Mouse (Mus musculus) intestine, embryonic 14.5 days (tissue): ENCODE measurements around the gene Glod5. TPM values are rescaled to one million over a fixed set of nuclear protein-coding genes. Genes with fewer than 3 reads are reported as not detected.

Experiments used
- ATAC-seq: fragments of 200-750 bp; cut with Nextera tagmentation; replicated peaks from 2 replicates; pipeline ENCODE4 v1.8.0; 2017; ENCODE audit warnings: low read depth, moderate number of reproducible peaks, moderate TSS enrichment, moderate library complexity; ENCODE audit not compliant: low FRiP score, low TSS enrichment
- DNase-seq: peaks from one replicate; pipeline ENCODE4 v3.0.0-alpha.2; 2018; ENCODE audit warnings: low spot score
- H3K27ac ChIP-seq: fragments of 300-500 bp; sonication (generic); 2 replicates; pipeline ENCODE4 v1.5.1; 2014; ENCODE audit warnings: low read depth, mild to moderate bottlenecking, control low read depth
- H3K27me3 ChIP-seq: fragments of 300-500 bp; sonication (generic); replicated peaks from 2 replicates; pipeline ENCODE4 v1.6.1; 2014; ENCODE audit warnings: low read length, control low read depth; ENCODE audit not compliant: control insufficient read depth, insufficient read depth
- H3K36me3 ChIP-seq: fragments of 300-500 bp; sonication (generic); 2 replicates; pipeline ENCODE4 v1.6.1; 2014; ENCODE audit warnings: low read length, control low read depth; ENCODE audit not compliant: control insufficient read depth, insufficient read depth
- H3K4me1 ChIP-seq: fragments of 300-500 bp; sonication (generic); replicated peaks from 2 replicates; pipeline ENCODE4 v1.6.1; 2014; ENCODE audit warnings: low read length, control low read depth, mixed read lengths; ENCODE audit not compliant: control insufficient read depth, insufficient read depth
- H3K4me2 ChIP-seq: fragments of 300-500 bp; sonication (generic); 2 replicates; pipeline ENCODE4 v1.6.1; 2014; ENCODE audit warnings: low read length
- H3K4me3 ChIP-seq: fragments of 300-500 bp; sonication (generic); 2 replicates; pipeline ENCODE4 v1.5.1; 2014; ENCODE audit warnings: low read depth, low read length, control low read depth, mixed read lengths
- H3K9ac ChIP-seq: fragments of 300-500 bp; sonication (generic); 2 replicates; pipeline ENCODE4 v1.6.1; 2014; ENCODE audit warnings: mild to moderate bottlenecking, low read length
- H3K9me3 ChIP-seq: fragments of 300-500 bp; sonication (generic); 2 replicates; pipeline ENCODE4 v1.6.1; 2016; ENCODE audit warnings: low read length, control low read depth; ENCODE audit not compliant: control insufficient read depth
- WGBS: fragments of 180-500 bp; shearing (Covaris S2); extraction: QIAGEN DNeasy Blood & Tissue Kit; methylation state at CpG from one replicate; pipeline ENCODE4 v1.1.7; 2014; 5-methylcytosine and 5-hydroxymethylcytosine counted together
- polyA plus RNA-seq: library from polyadenylated mRNA; unstranded; fragments of >200 nt; fragmentation: Nextera tagmentation; extraction: Ambion mirVana; gene quantifications from 2 replicates; pipeline ENCODE4 v1.2.1, GENCODE M21; 2014

The Glod5 gene
- polyA plus RNA-seq, 1 experiment from 2014 or later: not detected

GRCm38 (mm10) chrX:7963829-7964626, 54.3 kb downstream of the Glod5 start:
- Histone ChIP-seq H3K4me2 (no peak overlapping the region), H3K9ac (no peak overlapping the region), H3K4me3 (no peak overlapping the region), H3K27ac (no peak overlapping the region), H3K4me1 (no peaks in the 10 kb centered on the region), H3K36me3 (no peaks in the 10 kb centered on the region), H3K27me3 (no peaks in the 10 kb centered on the region), H3K9me3 (no peaks in the 10 kb centered on the region)
- DNase-seq (no peak), ATAC-seq (no peak)
- 66% methylated on average over 7 of the region's 7 CpGs for WGBS

- no peak overlapping the region for H3K9ac ChIP-seq
- H3K27me3 ChIP-seq: no peaks in the 10 kb centered on the region
- H3K4me2 ChIP-seq: no peak overlapping the region
- H3K36me3 ChIP-seq: no peaks in the 10 kb centered on the region
- no peak overlapping the region for H3K4me3 ChIP-seq
- no peaks in the 10 kb centered on the region for H3K9me3 ChIP-seq
- no peak overlapping the region for H3K27ac ChIP-seq
- DNase-seq: no peak
- WGBS: 87% methylated on average over 9 of the region's 9 CpGs
- H3K4me1 ChIP-seq: no peaks in the 10 kb centered on the region
- no peak for ATAC-seq
Observed at GRCm38 (mm10) chrX:7958868-7959267, 59.4 kb downstream of the Glod5 start.

Other genes with a start within 250 kb of the Glod5 start
- gene Gripap1, start 228.7 kb downstream of the Glod5 start, polyA plus RNA-seq: 31.3 and 35.8 TPM in 2 replicates
- gene Kcnd1, start 196.2 kb downstream of the Glod5 start, polyA plus RNA-seq: 1.6 and 2.2 TPM in 2 replicates
- gene Otud5, start 177.1 kb downstream of the Glod5 start, polyA plus RNA-seq: 30.4 and 32.1 TPM in 2 replicates
- 5.8 and 7.5 TPM in 2 replicates for gene Pim2, start 140.2 kb downstream of the Glod5 start, polyA plus RNA-seq
- 12.3 and 12.6 TPM in 2 replicates for gene Slc35a2, start 134.5 kb downstream of the Glod5 start, polyA plus RNA-seq
- gene Pqbp1, start 119.2 kb downstream of the Glod5 start, polyA plus RNA-seq: 90.5 and 99.5 TPM in 2 replicates
- gene Timm17b, start 119.1 kb downstream of the Glod5 start, polyA plus RNA-seq: 150 and 157 TPM in 2 replicates
- gene Gm10491, start 110.7 kb downstream of the Glod5 start, polyA plus RNA-seq: not detected in 2 replicates
- not detected in 2 replicates for gene Gm10490, start 109.0 kb downstream of the Glod5 start, polyA plus RNA-seq
- 10.1 and 13.8 TPM in 2 replicates for gene Pcsk1n, start 98.7 kb downstream of the Glod5 start, polyA plus RNA-seq
- gene Eras, start 89.9 kb downstream of the Glod5 start, polyA plus RNA-seq: not detected in 2 replicates
- 22.4 and 24.3 TPM in 2 replicates for gene Hdac6, start 70.6 kb downstream of the Glod5 start, polyA plus RNA-seq
- 0.43 and 0.80 TPM in 2 replicates for gene Gata1, start 40.4 kb downstream of the Glod5 start, polyA plus RNA-seq
- 59.7 and 61.8 TPM in 2 replicates for gene Suv39h1, start 56.3 kb upstream of the Glod5 start, polyA plus RNA-seq
- gene Was, start 72.0 kb upstream of the Glod5 start, polyA plus RNA-seq: 0.35 and 0.51 TPM in 2 replicates
- 23.3 and 27.0 TPM in 2 replicates for gene Wdr13, start 114.4 kb upstream of the Glod5 start, polyA plus RNA-seq
- 537 and 553 TPM in 2 replicates for gene Rbm3, start 127.4 kb upstream of the Glod5 start, polyA plus RNA-seq
- gene Tbc1d25, start 157.7 kb upstream of the Glod5 start, polyA plus RNA-seq: 13.2 and 14.3 TPM in 2 replicates
- gene Ebp, start 175.0 kb upstream of the Glod5 start, polyA plus RNA-seq: 59.6 and 69.7 TPM in 2 replicates
- gene Porcn, start 188.0 kb upstream of the Glod5 start, polyA plus RNA-seq: 8.9 and 9.2 TPM in 2 replicates
- gene Ftsj1, start 233.9 kb upstream of the Glod5 start, polyA plus RNA-seq: 39.3 and 39.5 TPM in 2 replicates